Mouse (Mus musculus) left cerebral cortex, adult 11 months (tissue): ENCODE data around the gene Qprt.

Experiments
- DNase-seq: peaks from one replicate; pipeline ENCODE4 v3.0.0; 2022; ENCODE audit warnings: low spot score

Qprt gene

GRCm38 (mm10) chr7:127121911-127122270 is at the start of gene Qprt:
TSS of gene Qprt (minus strand) at chr7:127122226.
- no peak for DNase-seq

- no peak for DNase-seq
Measured at GRCm38 (mm10) chr7:127166501-127166900, 44.5 kb upstream of the Qprt start.

GRCm38 (mm10) chr7:127165607-127166493 is 43.8 kb upstream of the Qprt start:
- no peak for DNase-seq

GRCm38 (mm10) chr7:127164002-127164401 is 42.0 kb upstream of the Qprt start:
- no peak for DNase-seq

- DNase-seq: no peak
Measured at GRCm38 (mm10) chr7:127162546-127162945, 40.5 kb upstream of the Qprt start.

GRCm38 (mm10) chr7:127157548-127157947 is 35.5 kb upstream of the Qprt start:
- DNase-seq: no peak

GRCm38 (mm10) chr7:127153477-127153876 is 31.5 kb upstream of the Qprt start:
- DNase-seq: no peak

GRCm38 (mm10) chr7:127152464-127152863 is 30.4 kb upstream of the Qprt start:
- no peak for DNase-seq

- no peak for DNase-seq
Measured at GRCm38 (mm10) chr7:127147901-127148300, 25.9 kb upstream of the Qprt start.

GRCm38 (mm10) chr7:127146267-127146603 is 24.2 kb upstream of the Qprt start:
- DNase-seq: no peak

- no peak for DNase-seq
Measured at GRCm38 (mm10) chr7:127145387-127146266, 23.6 kb upstream of the Qprt start.

GRCm38 (mm10) chr7:127144412-127144811 is 22.4 kb upstream of the Qprt start:
- no peak for DNase-seq

GRCm38 (mm10) chr7:127142666-127143065 is 20.6 kb upstream of the Qprt start:
- no peak for DNase-seq

- no peak for DNase-seq
Measured at GRCm38 (mm10) chr7:127142214-127142613, 20.2 kb upstream of the Qprt start.

- DNase-seq: no peak
Measured at GRCm38 (mm10) chr7:127140623-127141404, 18.8 kb upstream of the Qprt start.

GRCm38 (mm10) chr7:127139562-127139961 is 17.5 kb upstream of the Qprt start:
- DNase-seq: no peak

- DNase-seq: no peak
Measured at GRCm38 (mm10) chr7:127139100-127139499, 17.1 kb upstream of the Qprt start.

- DNase-seq: no peak
Measured at GRCm38 (mm10) chr7:127137262-127138017, 15.4 kb upstream of the Qprt start, which contains the start of gene Spn. TSS of gene Spn (minus strand) at chr7:127137823.

GRCm38 (mm10) chr7:127136181-127137071 is 14.4 kb upstream of the Qprt start:
- DNase-seq: no peak

GRCm38 (mm10) chr7:127134821-127135447 is 12.9 kb upstream of the Qprt start:
- DNase-seq: no peak
